Mouse (Mus musculus): ENCODE measurements at regions not wholly inside any gene's neighbourhood (a gene's known extent, or its start where the extent isn't known, plus 50 kb on each side); places are given as distances from the start of the nearest gene placed in this dataset.

DNA sequence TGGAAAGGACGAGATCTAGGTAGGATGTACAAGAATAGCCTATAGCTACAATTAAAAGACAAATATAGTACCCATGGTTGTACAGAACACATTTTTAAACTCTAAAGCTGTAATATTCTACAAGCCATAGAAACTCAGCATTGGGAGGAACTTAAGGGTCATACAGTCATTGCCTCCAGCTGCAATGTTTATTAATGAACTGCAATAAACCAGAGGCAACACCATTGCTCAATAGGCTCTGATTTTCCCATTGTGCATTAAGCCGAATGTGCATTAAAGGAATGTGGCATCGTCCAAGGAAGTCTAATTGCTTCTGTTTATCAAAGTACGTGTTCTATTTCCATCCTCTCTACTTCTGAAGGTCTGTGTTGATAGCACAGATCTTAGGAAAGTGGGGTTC lies 200.4 kb downstream of the Adamts15 start:
- no peak for TF ChIP-seq CTCF (IDR thresholded peaks at IDR 0.05; ENCODE audit: control insufficient read depth, insufficient read depth, insufficient replicate concordance, low read depth, low read length)
- TF ChIP-seq POLR2A (IDR thresholded peaks at IDR 0.05; ENCODE audit: control insufficient read depth, low read depth, low read length) = no peak

All from testis, adult 2 months (tissue).